In genomic region chr4:129406447-129406846, GRCm38 (mm10) we compare ENCODE assay signal across 8 mouse cellular contexts. TPM values are rescaled to one million over a fixed set of nuclear protein-coding genes. Genes with fewer than 3 reads are reported as not detected.
A peak's percentile ranks its signal among the peaks of the same experiment; 100 is the strongest.
DNase-seq lines count a peak whose midpoint lies in the region; ATAC-seq lines count a peak whose summit lies in the region.

No protein-coding gene starts in this region.

- no peaks in the 10 kb centered on the region for H3K4me1 ChIP-seq in brown adipose tissue, adult 24 weeks (ENCODE audit: control insufficient read depth, insufficient read depth, insufficient read length, low read length)
- no peaks in the 10 kb centered on the region for H3K4me1 ChIP-seq in heart, embryonic 14.5 days (ENCODE audit: control insufficient read depth in 2 of 2, insufficient read depth in 2 of 2, low read length in 2 of 2)
- peaks cover 12% of the 10 kb centered on the region; the same call in 1 of the 2 replicates for H3K4me1 ChIP-seq in kidney, embryonic 16.5 days (ENCODE audit: insufficient read depth, low read length)
- H3K4me1 ChIP-seq in liver, embryonic 11.5 days (replicated peaks; ENCODE audit: control insufficient read depth, insufficient read depth, low read length): no peaks in the 10 kb centered on the region; the same call in 1 of the 2 replicates

- no peaks in the 10 kb centered on the region for H3K9me3 ChIP-seq in heart, embryonic 14.5 days (ENCODE audit: control insufficient read depth, low read length)
- H3K9me3 ChIP-seq in kidney, embryonic 16.5 days (ENCODE audit: low read length): no peaks in the 10 kb centered on the region
- H3K9me3 ChIP-seq in liver, embryonic 11.5 days (ENCODE audit: control insufficient read depth, low read length): no peaks in the 10 kb centered on the region

- DNase-seq in B cell, adult 2 months: peak; percentile 56 to 58
- DNase-seq in fibroblast of lung, adult 2 months (ENCODE audit: low read depth): peak; percentile 21
- peak; percentile 58 for DNase-seq in liver, embryonic 11.5 days (ENCODE audit: low spot score)
- peak; percentile 38 to 74 for DNase-seq in spleen, postnatal 4 days (ENCODE audit: low spot score in 2 of 2)

- H3K4me2 ChIP-seq in heart, embryonic 14.5 days (ENCODE audit: low read length): peak overlapping the region; percentile 72
- peak overlapping the region; percentile 64 for H3K4me2 ChIP-seq in kidney, embryonic 16.5 days (replicated peaks; ENCODE audit: low read depth, low read length)
- H3K4me2 ChIP-seq in liver, embryonic 11.5 days: peak overlapping the region; percentile 75

- no peak overlapping the region for H3K27ac ChIP-seq in brown adipose tissue, adult 24 weeks (replicated peaks; ENCODE audit: low read depth, low read length)
- no peak overlapping the region for H3K27ac ChIP-seq in heart, embryonic 14.5 days (replicated peaks in 1 of 2; ENCODE audit: control insufficient read depth in 1 of 2, insufficient read depth in 1 of 2, low read depth in 2 of 2, low read length in 2 of 2)
- no peak overlapping the region for H3K27ac ChIP-seq in kidney, embryonic 16.5 days (ENCODE audit: low read length)
- no peak overlapping the region for H3K27ac ChIP-seq in liver, embryonic 11.5 days (ENCODE audit: low read depth, low read length)

- ATAC-seq in heart, embryonic 14.5 days (ENCODE audit: insufficient number of reproducible peaks, insufficient read depth, low FRiP score, low read depth): no peak
- peak; percentile 92 for ATAC-seq in kidney, embryonic 16.5 days (ENCODE audit: low FRiP score, low TSS enrichment)
- peak; percentile 70 for ATAC-seq in liver, embryonic 11.5 days (replicated peaks; ENCODE audit: low FRiP score)
- ATAC-seq in monocyte, adult 5-6 weeks (replicated peaks; ENCODE audit: insufficient number of reproducible peaks, low FRiP score, low TSS enrichment, poor library complexity, severe bottlenecking): peak; percentile 80

- H3K27me3 ChIP-seq in heart, embryonic 14.5 days (ENCODE audit: control insufficient read depth, insufficient read depth, low read length): no peaks in the 10 kb centered on the region
- no peaks in the 10 kb centered on the region for H3K27me3 ChIP-seq in kidney, embryonic 16.5 days (ENCODE audit: insufficient read depth, low read length)
- no peaks in the 10 kb centered on the region for H3K27me3 ChIP-seq in liver, embryonic 11.5 days (replicated peaks; ENCODE audit: control insufficient read depth, insufficient read depth, low read length)

- no peaks in the 10 kb centered on the region for H3K36me3 ChIP-seq in heart, embryonic 14.5 days (ENCODE audit: control insufficient read depth, insufficient read depth, low read length)
- no peaks in the 10 kb centered on the region for H3K36me3 ChIP-seq in kidney, embryonic 16.5 days (ENCODE audit: insufficient read depth, low read length)
- H3K36me3 ChIP-seq in liver, embryonic 11.5 days (ENCODE audit: control insufficient read depth, insufficient read depth, low read length): no peaks in the 10 kb centered on the region

- H3K4me3 ChIP-seq in brown adipose tissue, adult 24 weeks (ENCODE audit: insufficient read depth, low read depth, low read length): peak overlapping the region; percentile 39
- peak overlapping the region; percentile 39 to 40 for H3K4me3 ChIP-seq in heart, embryonic 14.5 days (ENCODE audit: control insufficient read depth in 1 of 2, insufficient read depth in 1 of 2, low read depth in 1 of 2, low read length in 2 of 2)
- H3K4me3 ChIP-seq in kidney, embryonic 16.5 days (ENCODE audit: low read length): peak overlapping the region; percentile 46
- H3K4me3 ChIP-seq in liver, embryonic 11.5 days (ENCODE audit: low read depth, low read length): peak overlapping the region; percentile 55

- WGBS in heart, embryonic 14.5 days: 2% methylated on average over 25 of the region's 25 CpGs
- 2% methylated on average over 25 of the region's 25 CpGs for WGBS in kidney, embryonic 16.5 days
- WGBS in liver, embryonic 11.5 days: 3% methylated on average over 25 of the region's 25 CpGs

- H3K9ac ChIP-seq in heart, embryonic 14.5 days (ENCODE audit: low read length): peak overlapping the region; percentile 58; the same call in 1 of the 2 replicates
- H3K9ac ChIP-seq in kidney, embryonic 16.5 days (replicated peaks; ENCODE audit: low read length): peak overlapping the region; percentile 51
- peak overlapping the region; percentile 60; the same call in 1 of the 2 replicates for H3K9ac ChIP-seq in liver, embryonic 11.5 days (ENCODE audit: low read depth, low read length)

RNA-seq across cellular contexts. Expression of gene Zbtb8a, which starts 28.5 kb away (rescaled TPM):
- 1.5 and 3.4 TPM in 2 replicates for polyA plus RNA-seq in brown adipose tissue, adult 24 weeks (2012; ENCODE audit: insufficient read depth, insufficient read length, missing spikeins)
- 9.0 TPM in 2 replicates for polyA plus RNA-seq in heart, embryonic 14.5 days (2014; fragmentation: Nextera tagmentation; extraction: Ambion mirVana)
- polyA plus RNA-seq in kidney, embryonic 16.5 days (2015; fragmentation: Nextera tagmentation; extraction: Ambion mirVana): 17.2 and 18.4 TPM in 2 replicates
- polyA plus RNA-seq in liver, embryonic 11.5 days (2014; fragmentation: Nextera tagmentation; extraction: Ambion mirVana): 4.2 and 4.8 TPM in 2 replicates
- 1.7 to 7.3 TPM (median 4.5 TPM) in 3 replicates for total RNA-seq in monocyte, adult 5-6 weeks (2017)

RNA-seq across cellular contexts. Expression of gene Zbtb8b, which starts 34.2 kb away (rescaled TPM):
- not detected in 2 replicates for polyA plus RNA-seq in brown adipose tissue, adult 24 weeks (2012; ENCODE audit: insufficient read depth, insufficient read length, missing spikeins)
- polyA plus RNA-seq in heart, embryonic 14.5 days (2014; fragmentation: Nextera tagmentation; extraction: Ambion mirVana): 5.0 and 5.6 TPM in 2 replicates
- 5.7 and 5.8 TPM in 2 replicates for polyA plus RNA-seq in kidney, embryonic 16.5 days (2015; fragmentation: Nextera tagmentation; extraction: Ambion mirVana)
- 2.4 and 2.8 TPM in 2 replicates for polyA plus RNA-seq in liver, embryonic 11.5 days (2014; fragmentation: Nextera tagmentation; extraction: Ambion mirVana)
- total RNA-seq in monocyte, adult 5-6 weeks (2017): not detected in 3 replicates

RNA-seq across cellular contexts. Expression of gene Bsdc1, which starts 54.9 kb away (rescaled TPM):
- 24.8 and 35.7 TPM in 2 replicates for polyA plus RNA-seq in brown adipose tissue, adult 24 weeks (2012; ENCODE audit: insufficient read depth, insufficient read length, missing spikeins)
- polyA plus RNA-seq in heart, embryonic 14.5 days (2014; fragmentation: Nextera tagmentation; extraction: Ambion mirVana): 23.2 and 25.5 TPM in 2 replicates
- polyA plus RNA-seq in kidney, embryonic 16.5 days (2015; fragmentation: Nextera tagmentation; extraction: Ambion mirVana): 31.8 and 33.6 TPM in 2 replicates
- 21.6 and 22.5 TPM in 2 replicates for polyA plus RNA-seq in liver, embryonic 11.5 days (2014; fragmentation: Nextera tagmentation; extraction: Ambion mirVana)
- 52.2 to 66.3 TPM (median 52.5 TPM) in 3 replicates for total RNA-seq in monocyte, adult 5-6 weeks (2017)
